Mouse (Mus musculus): Measurements from ENCODE around the gene Iqgap1.

DNA sequence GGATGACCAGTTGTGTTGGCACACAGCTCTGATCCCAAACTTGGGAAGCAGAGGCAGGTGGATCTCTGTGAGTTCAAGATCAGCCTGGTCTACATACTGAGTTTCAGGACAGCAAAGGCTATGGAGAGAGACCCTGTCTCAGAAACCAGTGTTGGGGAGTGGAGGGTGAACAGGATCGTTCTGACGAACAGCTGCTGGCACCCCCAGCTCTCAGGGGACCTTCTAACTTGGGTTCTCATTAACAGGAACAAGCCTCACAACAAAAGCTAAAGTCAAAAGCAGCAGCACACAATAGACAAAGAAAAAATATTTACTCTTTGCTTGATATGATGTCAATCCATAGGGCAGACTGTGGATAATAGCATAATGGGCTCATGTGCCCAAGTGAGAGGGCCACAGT, 55.3 kb downstream of the Iqgap1 start:
- TF ChIP-seq POLR2A (IDR thresholded peaks at IDR 0.05; ENCODE audit: low read depth, low read length) (no peak), CTCF (IDR thresholded peaks at IDR 0.05; ENCODE audit: borderline replicate concordance, insufficient read depth, low read length) (no peak)
